8 mouse cellular contexts compared by ENCODE assay signal in genomic region chr2:75605634-75606033, GRCm38 (mm10). TPM values are rescaled to one million over a fixed set of nuclear protein-coding genes. Genes with fewer than 3 reads are reported as not detected.
DNase-seq lines count a peak whose midpoint lies in the region; ATAC-seq and TF ChIP-seq lines count a peak whose summit lies in the region.

No protein-coding gene starts in this region.

- 0 out of 2 replicates have a peak overlapping the region, but pooled peaks have one; percentile 23 for H3K4me2 ChIP-seq in embryonic facial prominence, embryonic 14.5 days (ENCODE audit: low read depth, low read length)
- no peak overlapping the region for H3K4me2 ChIP-seq in intestine, embryonic 16.5 days (ENCODE audit: low read depth, low read length)
- H3K4me2 ChIP-seq in lung, embryonic 14.5 days: peak overlapping the region; percentile 23; the same call in 1 of the 2 replicates

- H3K27ac ChIP-seq in embryonic facial prominence, embryonic 14.5 days (replicated peaks; ENCODE audit: low read depth, low read length): no peak overlapping the region
- H3K27ac ChIP-seq in intestine, embryonic 16.5 days (ENCODE audit: low read length): no peak overlapping the region
- no peak overlapping the region for H3K27ac ChIP-seq in lung, embryonic 14.5 days (ENCODE audit: low read depth)

- WGBS in embryonic facial prominence, embryonic 14.5 days: 4% methylated on average over 7 of the region's 7 CpGs
- WGBS in intestine, embryonic 16.5 days: under 1% methylated on average over 7 of the region's 7 CpGs
- WGBS in lung, embryonic 14.5 days: 3% methylated on average over 7 of the region's 7 CpGs

- no peak overlapping the region for H3K4me3 ChIP-seq in embryonic facial prominence, embryonic 14.5 days (ENCODE audit: low read depth, low read length)
- no peak overlapping the region for H3K4me3 ChIP-seq in intestine, embryonic 16.5 days (ENCODE audit: low read length)
- no peak overlapping the region for H3K4me3 ChIP-seq in lung, embryonic 14.5 days (ENCODE audit: low read depth, low read length)

- no peaks in the 10 kb centered on the region for H3K9me3 ChIP-seq in embryonic facial prominence, embryonic 14.5 days (ENCODE audit: control insufficient read depth, low read length)
- H3K9me3 ChIP-seq in intestine, embryonic 16.5 days (ENCODE audit: control insufficient read depth, low read length): no peaks in the 10 kb centered on the region
- no peaks in the 10 kb centered on the region for H3K9me3 ChIP-seq in lung, embryonic 14.5 days (ENCODE audit: low read depth, low read length)

- peak; percentile 100 for TF ChIP-seq CTCF in lung, embryonic 14.5 days (IDR thresholded peaks at IDR 0.05; ENCODE audit: low read depth)

- DNase-seq in adrenal gland, adult (ENCODE audit: inconsistent age in 2 of 2, low spot score in 1 of 2): peak; percentile 33 to 87
- DNase-seq in adrenal gland, adult 8-10 months: no peak
- DNase-seq in 416B (ENCODE audit: low read depth): peak; percentile 71
- DNase-seq in adrenal gland, postnatal 25 days: peak; percentile 31
- DNase-seq in embryonic facial prominence, embryonic 14.5 days (ENCODE audit: low spot score): peak; percentile 77
- peak; percentile 91 for DNase-seq in lung, embryonic 14.5 days
- peak; percentile 55 for DNase-seq in right cerebral cortex, postnatal 25 days

- no peak for ATAC-seq in embryonic facial prominence, embryonic 14.5 days (ENCODE audit: low read depth)
- no peak for ATAC-seq in intestine, embryonic 16.5 days
- no peak for ATAC-seq in lung, embryonic 14.5 days (ENCODE audit: insufficient read depth)

- 0 out of 2 replicates have a peak, but pooled peaks cover 2% of the 10 kb centered on the region for H3K4me1 ChIP-seq in embryonic facial prominence, embryonic 14.5 days (ENCODE audit: control insufficient read depth, insufficient read depth, low read length)
- H3K4me1 ChIP-seq in intestine, embryonic 16.5 days (ENCODE audit: control insufficient read depth, insufficient read depth, low read length): peaks cover 19% of the 10 kb centered on the region; the same call in 1 of the 2 replicates
- no peaks in the 10 kb centered on the region for H3K4me1 ChIP-seq in lung, embryonic 14.5 days (ENCODE audit: insufficient read depth)

- peak overlapping the region; percentile 49 for H3K9ac ChIP-seq in embryonic facial prominence, embryonic 14.5 days (ENCODE audit: low read depth, low read length)
- peak overlapping the region; percentile 36; the same call in 1 of the 2 replicates for H3K9ac ChIP-seq in intestine, embryonic 16.5 days (ENCODE audit: low read depth, low read length)
- peak overlapping the region; percentile 25; the same call in 1 of the 2 replicates for H3K9ac ChIP-seq in lung, embryonic 14.5 days

- no peaks in the 10 kb centered on the region for H3K36me3 ChIP-seq in embryonic facial prominence, embryonic 14.5 days (ENCODE audit: control insufficient read depth, insufficient read depth, low read length)
- no peaks in the 10 kb centered on the region for H3K36me3 ChIP-seq in intestine, embryonic 16.5 days (ENCODE audit: control insufficient read depth, insufficient read depth, low read length)
- no peaks in the 10 kb centered on the region for H3K36me3 ChIP-seq in lung, embryonic 14.5 days (ENCODE audit: insufficient read depth)

- peaks cover 7% of the 10 kb centered on the region; the same call in 1 of the 2 replicates for H3K27me3 ChIP-seq in embryonic facial prominence, embryonic 14.5 days (replicated peaks; ENCODE audit: control insufficient read depth, insufficient read depth, low read length)
- H3K27me3 ChIP-seq in intestine, embryonic 16.5 days (replicated peaks; ENCODE audit: control insufficient read depth, insufficient read depth, low read length): no peaks in the 10 kb centered on the region
- no peaks in the 10 kb centered on the region for H3K27me3 ChIP-seq in lung, embryonic 14.5 days (ENCODE audit: insufficient read depth, low read length)

RNA-seq across cellular contexts. Expression of gene Hnrnpa3, which starts 53.4 kb away (rescaled TPM):
- 100 to 1,000 TPM; 269 to 378 (median 343) TPM for total RNA-seq in adrenal gland, adult 8-10 months (2022)
- total RNA-seq in adrenal gland, postnatal 25 days (2021): 426 and 454 TPM in 2 replicates
- polyA plus RNA-seq in embryonic facial prominence, embryonic 14.5 days (2014; fragmentation: Nextera tagmentation; extraction: Ambion mirVana): 210 and 211 TPM in 2 replicates
- 215 and 254 TPM in 2 replicates for polyA plus RNA-seq in intestine, embryonic 16.5 days (2015; fragmentation: Nextera tagmentation; extraction: Ambion mirVana)
- polyA plus RNA-seq in lung, embryonic 14.5 days (2014; fragmentation: Nextera tagmentation; extraction: Ambion mirVana): 302 and 305 TPM in 2 replicates
